ENCODE assay signal across 9 mouse cellular contexts in genomic region chr14:34501804-34502474, GRCm38 (mm10). TPM values are rescaled to one million over a fixed set of nuclear protein-coding genes. Genes with fewer than 3 reads are reported as not detected.
DNase-seq lines count a peak whose midpoint lies in the region; ATAC-seq and TF ChIP-seq lines count a peak whose summit lies in the region.
"Had no signal": no experiment of that assay in that cellular context is flagged by ENCODE, and none has a peak within 500 bp of the region (broad histone marks: within the 10 kb centered on the region; RNA-seq: fewer than 3 reads in every experiment).

No protein-coding gene starts in this region.

- peak overlapping the region; percentile 83 for H3K4me3 ChIP-seq in heart, adult 2 months
- peak overlapping the region; percentile 81 for H3K4me3 ChIP-seq in intestine, embryonic 14.5 days (ENCODE audit: low read depth, low read length)
- H3K4me3 ChIP-seq in limb, embryonic 13.5 days = peak overlapping the region; percentile 83
- peak overlapping the region; percentile 96 for H3K4me3 ChIP-seq in midbrain, embryonic 16.5 days (ENCODE audit: low read depth, low read length)
- peak overlapping the region; percentile 94 for H3K4me3 ChIP-seq in stomach, embryonic 16.5 days (replicated peaks; ENCODE audit: low read length)

- intact Hi-C loops in heart, adult 2 months (cut with DNase I) = loop anchor here (5.0 kb wide), 1 partner anchor 40 kb away; no protein-coding TSS in a partner anchor
- intact Hi-C loops in heart, postnatal 25 days (cut with DNase I) = loop anchor here (10.0 kb wide), 1 partner anchor 187 kb away; the partner anchor contains the start of genes Glud1 and Shld2

- H3K27ac ChIP-seq in heart, adult 2 months = peak overlapping the region; percentile 90
- peak overlapping the region; percentile 97 for H3K27ac ChIP-seq in intestine, embryonic 14.5 days (ENCODE audit: low read depth)
- peak overlapping the region; percentile 99 for H3K27ac ChIP-seq in limb, embryonic 13.5 days
- peak overlapping the region; percentile 93 for H3K27ac ChIP-seq in midbrain, embryonic 16.5 days (ENCODE audit: low read length)
- peak overlapping the region; percentile 97 for H3K27ac ChIP-seq in stomach, embryonic 16.5 days (ENCODE audit: low read length)

- TF ChIP-seq EP300 in heart, adult 2 months (IDR thresholded peaks at IDR 0.05; ENCODE audit: insufficient read depth, low read depth, low read length) = no peak

- peaks cover 18% of the 10 kb centered on the region for H3K36me3 ChIP-seq in heart, adult 2 months (ENCODE audit: control insufficient read depth, insufficient read depth, low read length)
- H3K36me3 ChIP-seq in intestine, embryonic 14.5 days (ENCODE audit: control insufficient read depth, insufficient read depth, low read length) = no peaks in the 10 kb centered on the region
- H3K36me3 ChIP-seq in limb, embryonic 13.5 days = no peaks in the 10 kb centered on the region
- H3K36me3 ChIP-seq in midbrain, embryonic 16.5 days (ENCODE audit: control insufficient read depth, insufficient read depth, low read length) = no peaks in the 10 kb centered on the region
- no peaks in the 10 kb centered on the region for H3K36me3 ChIP-seq in stomach, embryonic 16.5 days (ENCODE audit: control insufficient read depth, insufficient read depth, low read length)
- H3K36me3 ChIP-seq: G1E had no signal

- H3K9me3 ChIP-seq in intestine, embryonic 14.5 days (ENCODE audit: control insufficient read depth, low read length) = no peaks in the 10 kb centered on the region
- no peaks in the 10 kb centered on the region for H3K9me3 ChIP-seq in limb, embryonic 13.5 days
- no peaks in the 10 kb centered on the region for H3K9me3 ChIP-seq in midbrain, embryonic 16.5 days (replicated peaks; ENCODE audit: control insufficient read depth, low read length, poor library complexity, severe bottlenecking)
- no peaks in the 10 kb centered on the region for H3K9me3 ChIP-seq in stomach, embryonic 16.5 days (replicated peaks; ENCODE audit: control insufficient read depth, low read length)

- peaks cover 2% of the 10 kb centered on the region; the same call in 1 of the 2 replicates for H3K27me3 ChIP-seq in heart, adult 2 months (ENCODE audit: control insufficient read depth, insufficient read depth, low read length)
- no peaks in the 10 kb centered on the region for H3K27me3 ChIP-seq in intestine, embryonic 14.5 days (replicated peaks; ENCODE audit: control insufficient read depth, insufficient read depth, low read length)
- no peaks in the 10 kb centered on the region for H3K27me3 ChIP-seq in limb, embryonic 13.5 days
- H3K27me3 ChIP-seq in midbrain, embryonic 16.5 days (ENCODE audit: control insufficient read depth, insufficient read depth, low read depth, low read length) = no peaks in the 10 kb centered on the region
- no peaks in the 10 kb centered on the region for H3K27me3 ChIP-seq in stomach, embryonic 16.5 days (ENCODE audit: control insufficient read depth, insufficient read depth, low read length)

- no peak; the same call in 1 of the 2 replicates for TF ChIP-seq CTCF in heart, adult 2 months (IDR thresholded peaks at IDR 0.05)

- TF ChIP-seq POLR2A in heart, adult 2 months (IDR thresholded peaks at IDR 0.05; ENCODE audit: insufficient read depth, low read depth, low read length) = 0 out of 2 replicates have a peak, but pooled peaks have one; percentile 26

- DNase-seq in heart, adult 2 months = peak; percentile 60 to 71
- DNase-seq in heart, postnatal 25 days (ENCODE audit: low spot score) = no peak
- DNase-seq in cerebellum, adult 9-10 months = peak; percentile 63
- peak; percentile 29 to 30 for DNase-seq in frontal cortex, postnatal 14 days (ENCODE audit: low spot score in 2 of 2)
- DNase-seq in intestine, embryonic 14.5 days (ENCODE audit: low spot score) = peak; percentile 87

- peaks cover 10% of the 10 kb centered on the region for H3K4me1 ChIP-seq in heart, adult 2 months (ENCODE audit: control insufficient read depth, insufficient read depth, low read length)
- peaks cover 15% of the 10 kb centered on the region; the same call in 1 of the 2 replicates for H3K4me1 ChIP-seq in intestine, embryonic 14.5 days (replicated peaks; ENCODE audit: control insufficient read depth, insufficient read depth, low read length)
- H3K4me1 ChIP-seq in limb, embryonic 13.5 days = peaks cover 47% of the 10 kb centered on the region
- H3K4me1 ChIP-seq in midbrain, embryonic 16.5 days (ENCODE audit: control insufficient read depth, insufficient read depth, low read length) = peaks cover 25% of the 10 kb centered on the region
- H3K4me1 ChIP-seq in stomach, embryonic 16.5 days (ENCODE audit: control insufficient read depth, insufficient read depth, low read length) = peaks cover 30% of the 10 kb centered on the region

- peak; percentile 50 for ATAC-seq in intestine, embryonic 14.5 days (replicated peaks; ENCODE audit: low FRiP score, low TSS enrichment, low read depth)
- peak; percentile 41 for ATAC-seq in limb, embryonic 13.5 days (ENCODE audit: low FRiP score, low read depth)
- ATAC-seq in midbrain, embryonic 16.5 days = peak; percentile 64
- ATAC-seq in stomach, embryonic 16.5 days (ENCODE audit: insufficient read depth, low FRiP score) = peak; percentile 23; the same call in 1 of the 2 replicates

- H3K4me2 ChIP-seq in intestine, embryonic 14.5 days (ENCODE audit: low read length) = peak overlapping the region; percentile 60
- H3K4me2 ChIP-seq in limb, embryonic 13.5 days (replicated peaks) = peak overlapping the region; percentile 69
- H3K4me2 ChIP-seq in midbrain, embryonic 16.5 days (ENCODE audit: low read length) = peak overlapping the region; percentile 86
- peak overlapping the region; percentile 83 for H3K4me2 ChIP-seq in stomach, embryonic 16.5 days (ENCODE audit: low read depth, low read length)

- under 1% methylated on average over 70 of the region's 77 CpGs for WGBS in heart, adult 2 months
- under 1% methylated on average over 72 of the region's 77 CpGs for WGBS in intestine, embryonic 14.5 days
- under 1% methylated on average over 72 of the region's 77 CpGs for WGBS in limb, embryonic 13.5 days
- under 1% methylated on average over 60 of the region's 77 CpGs for WGBS in midbrain, embryonic 16.5 days
- WGBS in stomach, embryonic 16.5 days = under 1% methylated on average over 71 of the region's 77 CpGs

- no peaks in the 10 kb centered on the region for H3K79me2 ChIP-seq in heart, adult 2 months (replicated peaks; ENCODE audit: control insufficient read depth, insufficient read depth, low read length)

- H3K9ac ChIP-seq in heart, adult 2 months (ENCODE audit: low read depth, low read length) = peak overlapping the region; percentile 85
- H3K9ac ChIP-seq in intestine, embryonic 14.5 days (ENCODE audit: low read length) = peak overlapping the region; percentile 99
- H3K9ac ChIP-seq in limb, embryonic 13.5 days = peak overlapping the region; percentile 99
- peak overlapping the region; percentile 91 for H3K9ac ChIP-seq in midbrain, embryonic 16.5 days (ENCODE audit: low read depth, low read length)
- H3K9ac ChIP-seq in stomach, embryonic 16.5 days (ENCODE audit: low read length) = peak overlapping the region; percentile 99

RNA-seq across cellular contexts. Expression of gene Bmpr1a, which starts 1.2 kb away (rescaled TPM):
- 10 to 100 TPM; 58.4 to 62.5 TPM for total RNA-seq in heart, adult 2 months (2021)
- 13.8 and 38.2 TPM in 2 replicates for polyA plus RNA-seq in heart, adult 2 months (2012; rRNA removed)
- total RNA-seq in heart, postnatal 25 days (2021) = 10 to 100 TPM; 71.8 to 77.5 TPM
- polyA plus RNA-seq in intestine, embryonic 14.5 days (2014; fragmentation: Nextera tagmentation; extraction: Ambion mirVana) = 56.7 and 56.8 TPM in 2 replicates
- polyA plus RNA-seq in limb, embryonic 13.5 days (2015; fragmentation: Nextera tagmentation; extraction: Ambion mirVana) = 63.1 and 71.3 TPM in 2 replicates
- 15.2 and 15.4 TPM in 2 replicates for polyA plus RNA-seq in midbrain, embryonic 16.5 days (2015; fragmentation: Nextera tagmentation; extraction: Ambion mirVana)
- polyA plus RNA-seq in stomach, embryonic 16.5 days (2015; fragmentation: Nextera tagmentation; extraction: Ambion mirVana) = 22.4 and 22.9 TPM in 2 replicates
- polyA plus RNA-seq: G1E had no signal

RNA-seq across cellular contexts. Expression of gene 9230112D13Rik, which starts 20.7 kb away (rescaled TPM):
- not detected for total RNA-seq in heart, adult 2 months (2021)
- polyA plus RNA-seq in heart, adult 2 months (2012; rRNA removed) = not detected in 2 replicates
- total RNA-seq in heart, postnatal 25 days (2021) = not detected
- polyA plus RNA-seq in intestine, embryonic 14.5 days (2014; fragmentation: Nextera tagmentation; extraction: Ambion mirVana) = not detected in 2 replicates
- polyA plus RNA-seq in limb, embryonic 13.5 days (2015; fragmentation: Nextera tagmentation; extraction: Ambion mirVana) = not detected in 2 replicates
- polyA plus RNA-seq in midbrain, embryonic 16.5 days (2015; fragmentation: Nextera tagmentation; extraction: Ambion mirVana) = not detected in 2 replicates
- polyA plus RNA-seq in stomach, embryonic 16.5 days (2015; fragmentation: Nextera tagmentation; extraction: Ambion mirVana) = not detected in 2 replicates
- total RNA-seq: G1E had no signal
- polyA plus RNA-seq: G1E had no signal
